Mouse (Mus musculus) cortical plate, adult 2 months (tissue): Measurements from ENCODE around the gene 1700069L16Rik.

Experiments used
- CTCF ChIP-seq: fragments of 200-500 bp; IDR thresholded peaks from 2 replicates; pipeline ENCODE4 v1.5.1; 2011; ENCODE audit warnings: mild to moderate bottlenecking, control low read depth, low read length; ENCODE audit not compliant: insufficient read depth; ENCODE audit errors: extremely low read depth
- POLR2A ChIP-seq: fragments of 200-500 bp; IDR thresholded peaks from 2 replicates; pipeline ENCODE4 v1.6.1; 2011; ENCODE audit warnings: mild to moderate bottlenecking, low read length, control low read depth; ENCODE audit not compliant: insufficient read depth; ENCODE audit errors: extremely low read depth

- no peak for TF ChIP-seq POLR2A
- TF ChIP-seq CTCF = no peak
These were observed 39.9 kb upstream of the 1700069L16Rik start for GRCm38 (mm10) chr5:113764426-113764825.
